Mouse (Mus musculus): ENCODE measurements around the gene Chchd4.

Gene Chchd4

GRCm38 (mm10) chr6:91474441-91475190 lies 1.3 kb upstream of the Chchd4 start:
- DNase-seq (ENCODE audit: low read depth, low spot score) = peak; percentile 25

GRCm38 (mm10) chr6:91473805-91474440 lies 577 bp upstream of the Chchd4 start:
- DNase-seq (ENCODE audit: low read depth, low spot score) = peak; percentile 69

- DNase-seq (ENCODE audit: low read depth, low spot score) = peak; percentile 72
Observed at GRCm38 (mm10) chr6:91472319-91472718, 1.0 kb downstream of the Chchd4 start.

GRCm38 (mm10) chr6:91471427-91471826 lies 1.9 kb downstream of the Chchd4 start:
- DNase-seq (ENCODE audit: low read depth, low spot score) = peak; percentile 20

- no peak for DNase-seq (ENCODE audit: low read depth, low spot score)
Observed at GRCm38 (mm10) chr6:91470712-91471111, 2.6 kb downstream of the Chchd4 start.

GRCm38 (mm10) chr6:91467106-91467505 lies 6.2 kb downstream of the Chchd4 start:
- no peak for DNase-seq (ENCODE audit: low read depth, low spot score)

- no peak for DNase-seq (ENCODE audit: low read depth, low spot score)
Observed at GRCm38 (mm10) chr6:91465756-91466155, 7.6 kb downstream of the Chchd4 start.

- peak; percentile 54 for DNase-seq (ENCODE audit: low read depth, low spot score)
Observed at GRCm38 (mm10) chr6:91459471-91459870, 13.9 kb downstream of the Chchd4 start.

- peak; percentile 70 for DNase-seq (ENCODE audit: low read depth, low spot score)
Observed at GRCm38 (mm10) chr6:91454546-91454945, 18.8 kb downstream of the Chchd4 start.

- DNase-seq (ENCODE audit: low read depth, low spot score) = peak; percentile 70
Observed at GRCm38 (mm10) chr6:91452056-91452455, 21.3 kb downstream of the Chchd4 start.

- DNase-seq (ENCODE audit: low read depth, low spot score) = no peak
Observed at GRCm38 (mm10) chr6:91449472-91450225, 23.7 kb downstream of the Chchd4 start.

- peak; percentile 25 for DNase-seq (ENCODE audit: low read depth, low spot score)
Observed at GRCm38 (mm10) chr6:91445316-91445715, 28.0 kb downstream of the Chchd4 start.

GRCm38 (mm10) chr6:91441145-91441662 lies 32.1 kb downstream of the Chchd4 start:
- no peak for DNase-seq (ENCODE audit: low read depth, low spot score)

- DNase-seq (ENCODE audit: low read depth, low spot score) = peak; percentile 96
Observed at GRCm38 (mm10) chr6:91440474-91441144, 32.7 kb downstream of the Chchd4 start.

- DNase-seq (ENCODE audit: low read depth, low spot score) = no peak
Observed at GRCm38 (mm10) chr6:91424151-91424550, 49.2 kb downstream of the Chchd4 start.

- no peak for DNase-seq (ENCODE audit: low read depth, low spot score)
Observed at GRCm38 (mm10) chr6:91421629-91422028, 51.7 kb downstream of the Chchd4 start.

GRCm38 (mm10) chr6:91417291-91417845 lies 56.0 kb downstream of the Chchd4 start:
- DNase-seq (ENCODE audit: low read depth, low spot score) = no peak

GRCm38 (mm10) chr6:91416146-91416545 lies 57.2 kb downstream of the Chchd4 start:
- DNase-seq (ENCODE audit: low read depth, low spot score) = no peak

- DNase-seq (ENCODE audit: low read depth, low spot score) = peak; percentile 64
Observed at GRCm38 (mm10) chr6:91414890-91415289, 58.5 kb downstream of the Chchd4 start.

All from R1 (cell line).